Mouse (Mus musculus) ES-E14 (cell line): ENCODE measurements at regions not wholly inside any gene's neighbourhood (a gene's known extent, or its start where the extent isn't known, plus 50 kb on each side); places are given as distances from the start of the nearest gene placed in this dataset.

ENCODE experiments used
- DNase-seq: peaks from one replicate; pipeline ENCODE4 v3.0.0-alpha.2; 2013; ENCODE audit warnings: low read depth, low spot score
- H3K27ac ChIP-seq: 2 replicates; pipeline ENCODE4 v1.5.1; 2012; ENCODE audit warnings: low read depth, mild to moderate bottlenecking, low read length, moderate library complexity, mixed read lengths; ENCODE audit not compliant: poor library complexity, insufficient read depth, severe bottlenecking
- H3K36me3 ChIP-seq: 2 replicates; pipeline ENCODE4 v1.6.1; 2012; ENCODE audit warnings: mild to moderate bottlenecking, low read length, moderate library complexity, mixed read lengths; ENCODE audit not compliant: control insufficient read depth, poor library complexity, insufficient read depth, severe bottlenecking
- H3K4me1 ChIP-seq, 2 experiments: fragments of 150-350 bp in 1 of 2; sonication (generic) in 1 of 2; 2 replicates each; pipeline ENCODE4 v1.6.1; 2012; ENCODE audit warnings: low read length in 2 of 2, mild to moderate bottlenecking in 1 of 2, mixed read lengths in 1 of 2; ENCODE audit not compliant: control insufficient read depth in 2 of 2, insufficient read depth in 2 of 2, poor library complexity in 1 of 2
- H3K4me3 ChIP-seq, 2 experiments: fragments of 150-350 bp in 1 of 2; sonication (generic) in 1 of 2; 2 replicates each; pipeline ENCODE4 v1.5.1; 2012; ENCODE audit warnings: low read length in 2 of 2, low read depth in 1 of 2, mild to moderate bottlenecking in 1 of 2, mixed read lengths in 1 of 2; ENCODE audit not compliant: insufficient read depth in 1 of 2, poor library complexity in 1 of 2, severe bottlenecking in 1 of 2
- H3K9ac ChIP-seq: 2 replicates; pipeline ENCODE4 v1.6.1; 2012; ENCODE audit warnings: low read depth, mild to moderate bottlenecking, low read length, mixed read lengths; ENCODE audit not compliant: poor library complexity, insufficient read depth, severe bottlenecking
- H3K9me3 ChIP-seq: fragments of 150-350 bp; sonication (generic); 2 replicates; pipeline ENCODE4 v1.6.1; 2012; ENCODE audit warnings: low read depth, mild to moderate bottlenecking, low read length; ENCODE audit not compliant: control insufficient read depth, insufficient read depth
- CHD2 ChIP-seq: IDR thresholded peaks from 2 replicates; pipeline ENCODE4 v1.6.1; 2014; ENCODE audit warnings: mild to moderate bottlenecking, low read depth, low read length, inconsistent platforms
- HCFC1 ChIP-seq: IDR thresholded peaks from 2 replicates; pipeline ENCODE4 v1.6.1; 2012; ENCODE audit warnings: low read length, inconsistent platforms, borderline replicate concordance; ENCODE audit not compliant: insufficient read depth
- MAFK ChIP-seq: IDR thresholded peaks from 2 replicates; pipeline ENCODE4 v1.6.1; 2014; ENCODE audit warnings: mild to moderate bottlenecking, low read depth, low read length, inconsistent platforms; ENCODE audit not compliant: insufficient read depth
- ZC3H11A ChIP-seq: IDR thresholded peaks from 2 replicates; pipeline ENCODE4 v1.6.1; 2012; ENCODE audit warnings: low read depth, mild to moderate bottlenecking, inconsistent platforms, low read length, borderline replicate concordance
- ZNF384 ChIP-seq: IDR thresholded peaks from 2 replicates; pipeline ENCODE4 v1.6.1; 2012; ENCODE audit warnings: low read depth, low read length, inconsistent platforms
- in situ Hi-C, 2 experiments: fragments of 600-800 bp; cut with MboI; formaldehyde crosslinking; loops; one replicate each; pipeline ENCODE4 v1.15.1; 2025; ENCODE audit warnings: low sequenced_read_pairs in 2 of 2, inconsistent platforms in 1 of 2; ENCODE audit not compliant: unreplicated experiment in 2 of 2

GRCm38 (mm10) chr6:51717386-51717785 lies 193.7 kb downstream of the Snx10 start:
- no peak overlapping the region for H3K4me3 ChIP-seq
- no peaks in the 10 kb centered on the region for H3K9me3 ChIP-seq
- H3K9ac ChIP-seq: no peak overlapping the region
- H3K27ac ChIP-seq: no peak overlapping the region
- H3K36me3 ChIP-seq: no peaks in the 10 kb centered on the region
- no peak for TF ChIP-seq MAFK
- no peak for TF ChIP-seq ZC3H11A
- no peak for TF ChIP-seq ZNF384
- no peak for TF ChIP-seq HCFC1
- TF ChIP-seq CHD2: no peak
- in situ Hi-C loops: no loop called here
- no peak for DNase-seq
- H3K4me1 ChIP-seq: 0 out of 4 replicates have a peak, but pooled peaks cover 0 to 3% of the 10 kb centered on the region in 2 experiments

- Histone ChIP-seq H3K4me1 (0 out of 4 replicates have a peak, but pooled peaks cover 0 to 3% of the 10 kb centered on the region in 2 experiments), H3K9me3 (no peaks in the 10 kb centered on the region), H3K4me3 (no peak overlapping the region), H3K27ac (no peak overlapping the region), H3K9ac (no peak overlapping the region; the same call in 1 of the 2 replicates), H3K36me3 (no peaks in the 10 kb centered on the region)
- no peak for TF ChIP-seq HCFC1
- TF ChIP-seq ZNF384: no peak
- no peak for TF ChIP-seq CHD2
- TF ChIP-seq ZC3H11A: no peak
- TF ChIP-seq MAFK: no peak
- in situ Hi-C loops: no loop called here
- no peak for DNase-seq
These were observed 197.0 kb downstream of the Snx10 start for GRCm38 (mm10) chr6:51720705-51721104.

- no peak overlapping the region for H3K4me3 ChIP-seq
- DNase-seq: no peak
- H3K27ac ChIP-seq: no peak overlapping the region
- H3K4me1 ChIP-seq: 0 out of 4 replicates have a peak, but pooled peaks cover 0 to 3% of the 10 kb centered on the region in 2 experiments
- no peaks in the 10 kb centered on the region for H3K9me3 ChIP-seq
- H3K9ac ChIP-seq: no peak overlapping the region
- TF ChIP-seq CHD2 (no peak), MAFK (no peak), ZNF384 (no peak), HCFC1 (no peak), ZC3H11A (no peak)
- no peaks in the 10 kb centered on the region for H3K36me3 ChIP-seq
- in situ Hi-C loops: no loop called here
These were observed 199.4 kb downstream of the Snx10 start for GRCm38 (mm10) chr6:51723053-51723452.

- TF ChIP-seq MAFK: no peak
- no peak for TF ChIP-seq CHD2
- TF ChIP-seq ZC3H11A: no peak
- no peak for TF ChIP-seq HCFC1
- no peak for TF ChIP-seq ZNF384
- in situ Hi-C loops: no loop called here
- no peaks in the 10 kb centered on the region for H3K36me3 ChIP-seq
These were observed 203.5 kb downstream of the Snx10 start for GRCm38 (mm10) chr6:51727191-51727590.

GRCm38 (mm10) chr6:51728816-51729562 lies 205.3 kb downstream of the Snx10 start:
- Histone ChIP-seq H3K4me3 (no peak overlapping the region), H3K27ac (no peak overlapping the region), H3K9ac (no peak overlapping the region), H3K4me1 (peaks cover 0 to 5% of the 10 kb centered on the region in 2 experiments; a peak in 1 of 4 replicates), H3K36me3 (no peaks in the 10 kb centered on the region), H3K9me3 (no peaks in the 10 kb centered on the region)
- TF ChIP-seq CHD2 (no peak), ZNF384 (no peak), HCFC1 (no peak)
- no peak for DNase-seq
- in situ Hi-C loops: no loop called here

More at GRCm38 (mm10) chr6:51727191-51727590, 203.5 kb downstream of the Snx10 start:
- Histone ChIP-seq H3K9me3 (no peaks in the 10 kb centered on the region), H3K27ac (no peak overlapping the region), H3K4me1 (peaks cover 0 to under 1% of the 10 kb centered on the region in 2 experiments; a peak in 1 of 4 replicates), H3K4me3 (no peak overlapping the region), H3K9ac (no peak overlapping the region)
- DNase-seq: no peak
